Mouse (Mus musculus) embryo, embryonic 11.5 days (tissue): ENCODE data around the gene Evx1.

Experiments
- DNase-seq: peaks from one replicate; pipeline ENCODE4 v3.0.0-alpha.2; 2012; ENCODE audit warnings: low read depth, low spot score

The Evx1 gene

GRCm38 (mm10) chr6:52313391-52314303, at the start of gene Evx1:
Evx1 (plus strand) TSS chr6:52313498.
- no peak for DNase-seq

GRCm38 (mm10) chr6:52264106-52264790, 49.0 kb upstream of the Evx1 start:
- DNase-seq: no peak

GRCm38 (mm10) chr6:52265306-52265912, 47.9 kb upstream of the Evx1 start:
- DNase-seq: no peak

- DNase-seq: no peak
These were observed 47.2 kb upstream of the Evx1 start for GRCm38 (mm10) chr6:52265913-52266665.

- DNase-seq: no peak
These were observed 46.7 kb upstream of the Evx1 start for GRCm38 (mm10) chr6:52266666-52266985.

GRCm38 (mm10) chr6:52267221-52267620, 46.1 kb upstream of the Evx1 start:
- no peak for DNase-seq

GRCm38 (mm10) chr6:52267691-52268090, 45.6 kb upstream of the Evx1 start:
- DNase-seq: no peak

GRCm38 (mm10) chr6:52268341-52268740, 45.0 kb upstream of the Evx1 start:
- DNase-seq: no peak

- no peak for DNase-seq
These were observed 44.5 kb upstream of the Evx1 start for GRCm38 (mm10) chr6:52268756-52269155.

- DNase-seq: no peak
These were observed 42.5 kb upstream of the Evx1 start for GRCm38 (mm10) chr6:52270494-52271480.

GRCm38 (mm10) chr6:52272766-52273655, 40.3 kb upstream of the Evx1 start:
- DNase-seq: no peak

- no peak for DNase-seq
These were observed 39.5 kb upstream of the Evx1 start for GRCm38 (mm10) chr6:52273656-52274280.

GRCm38 (mm10) chr6:52274576-52274975, 38.7 kb upstream of the Evx1 start:
- no peak for DNase-seq

- DNase-seq: no peak
These were observed 37.6 kb upstream of the Evx1 start for GRCm38 (mm10) chr6:52275563-52276280.

- no peak for DNase-seq
These were observed 36.9 kb upstream of the Evx1 start for GRCm38 (mm10) chr6:52276382-52276781.

- DNase-seq: no peak
These were observed 36.4 kb upstream of the Evx1 start for GRCm38 (mm10) chr6:52276920-52277319.

GRCm38 (mm10) chr6:52281084-52281483, 32.2 kb upstream of the Evx1 start:
- DNase-seq: no peak

GRCm38 (mm10) chr6:52283896-52284295, 29.4 kb upstream of the Evx1 start:
- DNase-seq: no peak
